Mouse (Mus musculus): ENCODE data around the gene Khnyn. TPM values are rescaled to one million over a fixed set of nuclear protein-coding genes. Genes with fewer than 3 reads are reported as not detected.
A peak's percentile ranks its signal among the peaks of the same experiment; 100 is the strongest.

Gene Khnyn
- total RNA-seq, 2 experiments from 2014 or later: 10.6 to 11.7 TPM

DNA sequence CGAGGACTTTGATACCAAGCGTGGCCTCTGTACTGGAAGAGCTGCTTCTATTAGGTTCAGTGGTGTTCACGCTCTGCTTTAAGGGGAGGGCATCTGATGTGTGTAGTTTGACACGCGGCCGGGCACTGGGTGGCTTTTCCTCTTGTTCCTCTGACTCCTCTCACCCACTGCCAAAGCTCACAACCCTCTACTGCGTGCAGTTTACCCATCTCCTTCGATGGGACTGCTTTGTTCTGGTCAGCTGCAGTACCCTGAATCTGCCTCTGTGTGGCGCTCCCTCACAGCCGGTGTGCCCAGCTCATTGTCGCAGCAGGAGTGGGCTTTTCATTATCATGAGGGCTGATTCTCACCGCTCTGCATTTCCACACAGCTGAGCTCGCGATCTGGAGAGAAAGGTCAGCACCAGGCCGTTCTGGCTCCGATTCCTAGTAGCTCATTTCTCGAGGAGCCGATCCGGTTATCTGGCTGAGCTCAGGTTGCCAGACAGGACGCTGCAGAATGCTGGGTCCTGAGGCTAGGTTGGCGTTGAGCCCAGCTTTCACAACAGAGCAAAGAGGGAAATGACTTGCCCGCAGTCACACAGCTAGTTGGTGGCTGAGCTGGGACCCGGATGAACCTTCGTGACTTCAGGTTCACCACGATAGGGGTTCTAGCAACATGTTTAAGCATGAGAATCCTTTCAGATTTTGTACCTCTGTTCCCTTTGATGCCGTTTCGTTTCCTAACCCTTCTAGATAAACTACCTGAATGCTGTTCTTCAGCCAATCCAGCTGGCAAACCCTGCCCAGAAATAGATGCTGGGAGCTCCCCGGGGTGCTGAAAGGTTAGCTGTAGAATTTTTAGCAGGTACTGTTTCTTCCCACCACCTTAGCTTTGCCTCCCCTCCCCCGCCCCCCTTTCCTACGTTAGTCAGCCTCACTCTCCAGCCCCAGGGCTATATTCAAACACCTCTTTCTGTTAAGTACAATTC is 10.7 kb upstream of the Khnyn start:
- DNase-seq: peak; percentile 72 to 73

- no peak for DNase-seq
These were observed 7.1 kb upstream of the Khnyn start for GRCm38 (mm10) chr14:55877469-55878315.

GRCm38 (mm10) chr14:55878316-55878940 is 6.3 kb upstream of the Khnyn start:
- no peak for DNase-seq

DNA sequence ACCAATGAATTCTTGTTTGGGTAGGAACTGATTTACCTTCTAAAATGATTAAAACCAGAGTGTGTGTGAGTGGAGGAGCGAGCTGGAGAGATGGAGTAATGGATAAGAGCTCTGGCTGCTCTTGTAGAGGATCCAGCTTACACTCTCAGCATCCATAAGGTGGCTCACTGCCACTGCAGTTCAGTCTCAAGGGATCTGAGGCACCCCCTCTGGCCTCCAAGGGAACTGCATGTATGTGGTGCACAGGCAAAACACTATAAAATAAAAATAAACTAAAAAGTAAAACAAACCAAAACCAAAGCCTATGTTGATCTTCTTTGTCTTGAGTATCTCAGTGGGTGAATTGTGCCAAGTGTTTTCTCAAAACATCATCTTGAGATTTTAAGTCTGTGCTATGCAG is 5.1 kb upstream of the Khnyn start:
- peak; percentile 49 to 64 for DNase-seq

DNA sequence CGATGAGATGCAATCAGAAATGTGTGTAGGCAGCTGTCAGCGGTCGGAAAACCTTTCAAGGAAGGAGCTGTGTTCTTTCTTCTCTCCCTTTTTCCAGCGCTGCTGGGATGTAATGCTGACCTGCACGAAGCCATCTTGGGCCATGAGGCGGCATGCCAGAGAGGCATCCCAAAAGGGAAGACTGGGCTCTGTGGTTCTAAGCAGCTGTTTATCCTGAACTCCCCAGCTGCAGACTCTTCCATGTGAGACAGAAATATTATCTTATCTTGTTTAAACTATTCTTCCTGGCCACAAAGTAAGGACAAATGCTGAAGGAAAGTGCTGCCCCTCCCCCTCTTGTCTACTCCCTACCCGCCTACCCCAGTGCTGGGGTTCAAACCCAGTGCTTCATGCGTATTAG is 3.8 kb upstream of the Khnyn start:
- DNase-seq: no peak

DNA sequence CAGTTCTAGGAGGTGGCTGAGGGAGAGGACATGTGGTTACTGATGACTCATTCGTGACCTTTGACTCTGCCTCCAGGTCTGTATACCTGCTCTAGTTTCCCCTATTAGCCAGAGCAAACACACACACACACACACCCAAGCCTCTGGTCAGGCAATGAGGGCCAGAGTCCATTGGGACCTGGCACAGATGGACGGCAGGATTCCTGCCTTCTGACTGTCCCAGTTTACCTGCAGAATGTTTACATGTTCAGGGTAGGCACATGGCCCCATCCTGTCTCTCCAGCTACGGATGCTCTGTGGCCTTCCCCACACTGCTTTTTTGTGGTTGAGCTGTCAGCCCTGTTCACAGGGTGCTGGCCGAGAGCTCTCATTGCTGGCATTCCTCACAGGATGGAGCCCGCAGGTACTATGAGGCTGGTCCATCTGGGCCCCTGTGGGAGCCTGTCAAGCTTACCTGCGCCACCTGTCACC is 2.5 kb upstream of the Khnyn start:
- DNase-seq: no peak

GRCm38 (mm10) chr14:55883149-55883661 is 1.5 kb upstream of the Khnyn start:
- DNase-seq: no peak

DNA sequence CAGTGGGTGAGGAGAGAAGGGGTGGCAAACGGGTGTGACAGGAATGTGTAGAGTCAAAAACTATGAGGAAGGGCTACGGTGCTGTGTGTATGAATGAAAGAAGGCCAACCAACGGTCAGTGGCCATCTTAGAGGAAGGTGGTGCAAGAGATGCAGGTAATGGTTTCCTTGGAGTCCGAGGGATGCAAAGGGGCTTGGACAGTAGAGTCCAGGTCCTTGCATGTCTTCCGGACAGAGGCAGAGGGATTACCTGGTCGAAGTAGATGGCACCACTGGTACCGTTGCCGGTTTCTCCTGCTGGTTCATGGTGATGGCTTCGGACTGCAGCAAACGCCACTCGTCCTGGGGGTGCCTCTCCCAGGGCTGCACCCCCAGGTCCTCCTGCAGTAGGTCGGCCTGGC is 1.1 kb upstream of the Khnyn start:
- DNase-seq: no peak

DNA sequence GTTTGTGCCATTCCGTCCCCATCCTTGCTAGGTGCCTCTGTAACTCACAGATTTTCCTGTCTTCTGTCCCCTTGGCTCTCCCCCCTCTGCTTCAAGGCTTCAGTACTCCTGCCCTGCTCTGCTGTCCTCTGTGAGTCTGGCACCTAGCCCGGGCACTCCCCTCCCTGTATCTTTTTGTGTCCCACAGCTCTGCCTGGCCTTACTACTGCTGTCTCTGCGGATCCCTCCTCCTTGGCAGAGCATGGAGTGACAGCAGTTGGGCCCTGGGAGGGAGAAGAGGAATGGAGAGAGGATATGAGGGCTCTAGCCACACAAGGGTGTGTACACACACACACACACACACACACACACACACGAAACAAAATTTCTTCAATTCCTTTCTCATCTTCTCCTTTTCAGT is 581 bp upstream of the Khnyn start, which contains the start of gene Cbln3:
Gene Cbln3, minus strand, starts transcription at position 227 of the 400 bp plus-strand sequence.
- no peak for DNase-seq

DNA sequence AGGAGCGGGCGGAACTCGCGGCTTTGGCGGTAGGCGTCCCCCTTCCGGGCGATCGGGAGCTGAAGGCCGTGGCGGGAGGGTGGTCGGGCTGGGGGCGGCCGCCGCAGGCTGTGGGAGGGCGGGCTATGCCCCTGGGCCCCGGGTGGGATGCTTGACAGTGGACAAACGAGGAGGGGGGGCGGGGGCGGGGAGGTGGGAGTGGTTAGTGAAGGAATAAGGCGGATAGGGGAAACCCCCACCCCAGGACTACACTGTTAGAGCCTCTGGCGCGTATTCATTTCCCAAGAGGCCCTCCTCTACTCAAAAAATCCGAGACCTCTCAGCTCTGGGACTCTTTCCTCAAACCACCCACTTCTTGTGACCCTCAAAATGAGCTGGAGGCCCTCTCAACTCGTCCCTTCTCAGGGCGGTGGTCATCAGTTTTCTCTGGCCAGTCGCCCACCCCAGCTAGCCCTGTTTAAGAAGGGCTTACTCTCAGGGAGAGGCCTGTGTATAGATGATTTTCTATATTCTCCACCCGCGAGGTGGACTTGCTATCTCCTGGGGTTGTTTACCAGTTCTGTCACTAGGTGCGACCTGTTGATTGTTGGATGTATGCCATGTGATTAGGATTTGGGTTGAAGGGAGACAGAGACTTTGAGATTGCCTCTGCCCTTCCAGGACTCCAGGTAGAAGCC is 505 bp downstream of the Khnyn start:
- DNase-seq: no peak

GRCm38 (mm10) chr14:55885791-55886271 is 1.1 kb downstream of the Khnyn start:
- no peak for DNase-seq

DNA sequence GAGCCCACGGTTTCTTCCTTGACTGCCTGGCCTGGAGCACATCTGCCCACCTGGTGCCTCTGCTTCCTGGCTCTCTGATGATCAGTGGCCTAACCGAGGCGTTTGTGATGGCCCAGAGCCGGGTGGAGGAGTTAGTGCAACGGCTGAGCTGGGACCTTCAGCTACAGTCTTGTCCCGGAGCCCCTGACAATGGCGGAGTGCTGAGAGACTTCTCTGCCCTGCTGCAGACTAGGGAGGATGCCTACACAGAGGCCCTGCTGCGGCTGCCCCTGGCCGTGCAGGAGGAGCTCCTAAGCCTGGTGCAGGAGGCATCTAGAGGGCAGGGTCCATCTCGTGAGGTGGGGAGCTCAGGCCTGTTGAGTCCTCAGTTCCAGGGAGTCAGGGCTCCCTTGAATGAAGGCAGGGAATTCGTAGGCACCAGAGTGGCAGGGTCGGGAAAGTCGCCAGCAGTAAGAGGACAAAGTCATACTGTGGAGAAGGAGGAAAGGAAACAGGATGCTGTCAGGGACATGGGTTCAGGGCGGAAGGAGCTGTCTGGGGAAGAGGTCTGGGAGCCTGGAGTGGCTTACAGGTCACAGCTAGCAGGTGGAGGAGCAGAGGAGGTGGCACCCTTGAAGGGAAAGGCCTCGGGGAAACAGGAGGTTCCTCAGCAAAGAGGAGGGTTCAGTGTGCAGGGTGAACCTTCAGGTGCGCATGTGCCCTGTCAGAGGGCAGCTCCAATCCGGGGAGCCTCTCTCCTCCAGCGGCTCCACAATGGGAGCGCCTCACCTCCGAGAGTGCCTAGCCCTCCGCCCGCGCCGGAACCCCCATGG is 2.0 kb downstream of the Khnyn start:
- DNase-seq: no peak

- DNase-seq: no peak
These were observed 12.9 kb downstream of the Khnyn start for GRCm38 (mm10) chr14:55897671-55898070.

DNA sequence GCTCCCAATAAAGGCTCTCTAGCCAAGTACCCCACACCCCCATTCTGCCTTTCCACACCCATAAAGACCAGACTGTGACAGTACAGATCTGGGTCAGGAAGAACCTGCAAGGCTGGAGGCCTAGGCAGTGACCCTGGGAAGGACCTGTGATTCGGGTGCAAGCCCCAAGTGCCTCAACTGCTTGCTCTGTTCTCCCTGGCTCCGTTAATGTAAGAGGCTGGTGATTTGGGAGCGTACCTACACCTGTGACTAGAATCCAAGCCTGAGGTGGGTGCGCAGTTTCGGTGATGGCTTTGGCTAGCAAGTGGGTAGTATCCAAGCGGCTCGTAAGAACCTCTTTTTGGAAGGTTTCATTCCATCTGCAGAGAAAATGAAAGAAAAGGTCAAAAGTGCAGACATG is 14.2 kb downstream of the Khnyn start:
- no peak for DNase-seq

- peak; percentile 74 to 75 for DNase-seq
These were observed 15.1 kb downstream of the Khnyn start, which contains the start of gene Sdr39u1 for GRCm38 (mm10) chr14:55899701-55900413. Sdr39u1 (minus strand) TSS chr14:55900293.

DNA sequence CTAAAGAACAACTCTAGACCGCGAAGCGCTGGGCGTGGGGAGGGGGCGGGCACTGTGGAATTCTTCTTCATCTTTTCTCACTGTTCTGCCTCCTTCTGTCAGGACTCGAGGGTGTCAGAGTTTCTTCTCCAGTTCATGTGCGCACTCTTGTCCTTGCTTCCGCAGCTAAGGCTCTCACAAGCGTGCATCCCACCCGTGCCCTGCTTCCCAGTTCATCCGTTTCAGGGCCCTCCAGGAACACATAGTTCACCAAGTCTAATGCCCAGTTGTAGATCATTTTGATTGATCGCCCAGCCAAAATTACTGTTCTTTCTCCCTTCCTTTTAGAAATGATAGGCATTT is 15.6 kb downstream of the Khnyn start:
- peak in 1 of 2 experiments; percentile 30 for DNase-seq

DNA sequence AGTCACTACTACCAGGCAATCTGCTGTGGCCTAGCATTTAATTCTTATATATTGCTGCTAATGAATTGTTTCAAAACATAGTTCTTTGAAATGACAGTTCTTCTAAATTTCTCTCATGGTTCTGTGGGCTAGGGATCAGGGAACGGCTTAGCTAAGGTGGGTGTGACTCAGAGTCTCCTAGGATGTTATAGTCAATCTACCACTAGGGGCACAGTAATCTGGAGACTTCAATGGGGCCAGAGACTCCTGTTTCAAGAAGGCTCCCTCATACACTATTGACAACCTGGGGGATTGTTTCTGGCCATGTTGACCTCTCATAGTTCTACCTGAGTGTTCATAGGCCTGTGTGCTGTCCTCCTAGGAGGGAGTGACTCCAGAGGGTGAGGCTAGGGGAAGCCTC is 20.8 kb downstream of the Khnyn start:
- no peak for DNase-seq

DNA sequence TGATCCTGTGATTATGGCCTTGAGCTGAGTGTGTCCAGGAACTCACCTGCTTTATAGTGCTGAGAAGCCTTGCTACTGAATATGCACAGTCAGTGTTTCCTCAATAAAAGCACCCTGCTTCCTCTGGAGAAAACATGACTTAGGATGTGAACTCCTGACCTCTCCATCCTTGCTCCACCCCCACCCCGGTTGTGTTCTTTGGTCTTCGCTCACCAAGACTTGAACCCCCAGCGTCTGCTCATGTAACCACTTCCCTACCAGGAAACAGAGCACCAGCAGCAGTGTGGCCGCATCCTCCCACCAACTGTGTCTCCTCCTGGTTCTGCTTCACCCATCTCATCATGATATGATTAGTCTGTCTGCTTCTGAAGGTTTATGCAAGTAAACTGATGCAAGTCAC is 28.7 kb downstream of the Khnyn start:
- no peak for DNase-seq

- DNase-seq: peak; percentile 44 to 49
These were observed 33.7 kb downstream of the Khnyn start for GRCm38 (mm10) chr14:55918240-55919082.
